Mouse (Mus musculus) heart, embryonic 12.5 days (tissue): ENCODE results near the gene Cdc16. TPM values are rescaled to one million over a fixed set of nuclear protein-coding genes. Genes with fewer than 3 reads are reported as not detected.
"Not testable (repeated sequence)": the region's sequence is repeated elsewhere in the genome, so short reads cannot be mapped to it uniquely, and the experiment has no call there.

Source experiments
- ATAC-seq: fragments of 200-750 bp; cut with Nextera tagmentation; 2 replicates; pipeline ENCODE4 v1.8.0; 2017; ENCODE audit warnings: moderate TSS enrichment, moderate library complexity; ENCODE audit not compliant: insufficient number of reproducible peaks, low FRiP score
- H3K27ac ChIP-seq: fragments of 300-500 bp; sonication (generic); 2 replicates; pipeline ENCODE4 v1.5.1; 2016; ENCODE audit warnings: mild to moderate bottlenecking, moderate library complexity; ENCODE audit not compliant: poor library complexity, severe bottlenecking
- H3K27me3 ChIP-seq: fragments of 300-500 bp; sonication (generic); replicated peaks from 2 replicates; pipeline ENCODE4 v1.6.1; 2016; ENCODE audit warnings: mild to moderate bottlenecking, moderate library complexity
- H3K36me3 ChIP-seq: fragments of 300-500 bp; sonication (generic); 2 replicates; pipeline ENCODE4 v1.6.1; 2016; ENCODE audit warnings: mild to moderate bottlenecking, moderate library complexity
- H3K4me1 ChIP-seq: fragments of 300-500 bp; sonication (generic); replicated peaks from 2 replicates; pipeline ENCODE4 v1.6.1; 2016; ENCODE audit warnings: mild to moderate bottlenecking
- H3K4me2 ChIP-seq: fragments of 300-500 bp; sonication (generic); 2 replicates; pipeline ENCODE4 v1.6.1; 2016; ENCODE audit warnings: mild to moderate bottlenecking, moderate library complexity
- H3K4me3 ChIP-seq: fragments of 300-500 bp; sonication (generic); 2 replicates; pipeline ENCODE4 v1.5.1; 2016; ENCODE audit warnings: mild to moderate bottlenecking
- H3K9ac ChIP-seq: fragments of 300-500 bp; sonication (generic); 2 replicates; pipeline ENCODE4 v1.6.1; 2016; ENCODE audit warnings: mild to moderate bottlenecking, moderate library complexity
- H3K9me3 ChIP-seq: fragments of 300-500 bp; sonication (generic); replicated peaks from 2 replicates; pipeline ENCODE4 v1.6.1; 2016; ENCODE audit warnings: mild to moderate bottlenecking, moderate library complexity
- WGBS: fragments of 180-500 bp; shearing (Covaris S2); methylation state at CpG from one replicate; pipeline ENCODE4 v1.1.7; 2016; 5-methylcytosine and 5-hydroxymethylcytosine counted together
- polyA plus RNA-seq: library from polyadenylated mRNA; unstranded; fragments of >200 nt; fragmentation: Nextera tagmentation; extraction: Ambion mirVana; gene quantifications from 2 replicates; pipeline ENCODE4 v1.2.1, GENCODE M21; 2016

Gene Cdc16
- polyA plus RNA-seq: 131 and 140 TPM in 2 replicates

DNA sequence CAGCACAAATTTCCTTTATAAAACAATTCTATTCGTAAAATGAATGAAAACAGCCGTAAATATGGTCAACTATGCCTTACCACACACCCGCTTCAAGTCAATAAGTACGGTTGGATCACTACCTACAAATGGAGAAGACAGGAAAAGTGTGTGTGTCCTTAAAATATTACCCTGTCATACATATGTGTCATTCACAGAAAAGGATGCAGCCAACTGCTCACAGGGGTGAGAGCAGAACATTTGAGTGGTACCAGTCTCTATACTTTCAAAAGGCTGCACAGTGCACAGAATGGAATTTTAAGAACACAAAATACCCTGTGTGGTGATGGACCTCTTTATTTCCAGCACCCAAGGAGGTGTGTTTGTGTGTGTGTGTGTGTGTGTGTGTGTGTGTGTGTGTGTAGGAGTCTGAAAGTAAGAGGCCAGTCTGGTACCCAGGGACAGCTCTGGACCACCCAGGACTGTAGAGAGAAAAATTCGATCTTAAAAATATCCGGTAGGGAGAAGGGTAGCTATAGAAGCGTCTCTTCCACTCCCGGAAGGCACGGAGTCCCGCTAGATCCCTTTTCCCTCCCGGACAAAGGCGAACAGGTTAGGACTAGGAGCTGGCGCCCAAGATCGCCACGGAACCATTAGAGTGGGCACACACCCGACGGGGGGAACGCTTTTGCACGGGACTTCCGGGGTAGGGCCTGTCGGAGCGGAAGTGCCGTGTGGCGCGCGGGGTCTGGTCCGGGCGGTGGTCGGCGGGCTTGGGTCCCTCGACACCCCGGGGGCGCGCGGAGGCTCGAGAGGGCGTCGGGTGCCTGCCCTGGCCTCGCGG is at the start of gene Cdc16:
Gene Cdc16 (plus strand): TSS at position 695 of the 823 bp plus-strand sequence.
- Histone ChIP-seq H3K9me3 (no peaks in the 10 kb centered on the region), H3K27me3 (no peaks in the 10 kb centered on the region), H3K36me3 (peaks cover 11% of the 10 kb centered on the region), H3K4me3 (peak within 1 kb of the TSS; percentile 100), H3K4me2 (peak within 1 kb of the TSS; percentile 89), H3K4me1 (peaks cover 15% of the 10 kb centered on the region), H3K27ac (peak within 1 kb of the TSS; percentile 88), H3K9ac (peak within 1 kb of the TSS; percentile 100)
- ATAC-seq: peak; percentile 91
- WGBS: 7% methylated on average over 40 of the region's 40 CpGs

DNA sequence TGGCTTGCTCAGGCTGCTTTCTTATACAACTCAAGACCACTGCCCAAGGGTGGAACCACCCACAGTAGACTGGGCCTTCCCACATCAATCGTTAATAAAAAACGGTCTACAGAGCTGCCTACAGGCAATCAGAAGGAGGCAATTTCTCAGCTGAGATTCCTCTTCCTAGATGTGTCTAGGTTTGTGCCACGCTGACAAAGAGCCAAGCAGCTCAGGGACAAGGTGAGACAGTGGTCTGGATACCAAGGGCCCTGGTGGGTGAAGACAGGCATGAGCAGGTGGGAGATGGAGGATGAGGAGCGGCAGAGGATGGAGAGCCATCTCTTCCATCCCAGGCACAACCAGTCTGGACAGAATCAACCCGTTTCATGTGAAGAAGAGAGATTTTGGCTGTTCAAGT is 49.0 kb upstream of the Cdc16 start:
- no peak overlapping the region for H3K4me2 ChIP-seq

DNA sequence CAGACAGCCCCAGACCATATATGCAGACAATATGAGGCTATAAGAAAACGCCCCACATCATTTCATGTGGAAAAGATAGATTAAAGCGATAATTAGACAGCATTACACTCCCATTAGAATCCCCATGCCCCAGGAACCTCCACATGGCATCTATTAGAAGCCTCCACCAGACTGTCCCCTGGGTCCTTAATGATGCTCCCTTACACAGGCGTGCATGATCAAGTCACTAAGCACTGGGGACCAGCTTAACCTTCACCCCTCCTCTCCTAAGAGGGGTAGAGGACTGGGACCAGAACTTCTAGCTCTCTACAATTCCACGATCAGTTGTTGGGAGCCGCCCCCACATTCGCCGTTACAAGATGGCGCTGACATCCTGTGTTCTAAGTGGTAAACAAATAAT is 38.5 kb upstream of the Cdc16 start:
- ATAC-seq: no peak
- WGBS: 87% methylated on average over 8 of the region's 8 CpGs
- H3K9ac ChIP-seq: no peak overlapping the region

More for the DNA sequence above, 49.0 kb upstream of the Cdc16 start:
- 86% methylated on average over 5 of the region's 5 CpGs for WGBS
- Histone ChIP-seq H3K9ac (no peak overlapping the region), H3K4me3 (no peak overlapping the region), H3K4me1 (peaks cover 12% of the 10 kb centered on the region), H3K36me3 (no peaks in the 10 kb centered on the region), H3K27ac (no peak overlapping the region), H3K27me3 (no peaks in the 10 kb centered on the region), H3K9me3 (no peaks in the 10 kb centered on the region)
- no peak for ATAC-seq

DNA sequence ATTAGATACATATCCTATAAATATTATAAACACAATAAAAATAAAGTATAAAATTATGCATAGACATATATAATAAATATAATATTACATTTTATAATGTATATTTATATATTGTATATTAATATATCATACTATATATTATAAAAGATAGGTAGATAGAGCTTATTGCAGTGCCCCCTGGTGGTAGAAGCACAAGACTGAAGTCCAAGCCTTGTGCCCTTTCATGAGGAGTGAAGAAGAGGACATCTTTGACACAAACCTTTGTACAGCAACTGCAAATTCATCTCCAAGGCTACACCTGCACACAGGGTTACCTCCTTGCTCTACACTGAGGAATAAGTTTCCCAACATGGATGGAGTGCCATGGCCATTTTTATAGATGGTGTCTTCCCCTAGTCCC is 31.8 kb upstream of the Cdc16 start:
- H3K4me3 ChIP-seq: no peak overlapping the region
- H3K9me3 ChIP-seq: no peaks in the 10 kb centered on the region
- no peaks in the 10 kb centered on the region for H3K4me1 ChIP-seq
- no peak overlapping the region for H3K27ac ChIP-seq
- no peak overlapping the region for H3K9ac ChIP-seq
- H3K27me3 ChIP-seq: no peaks in the 10 kb centered on the region
- ATAC-seq: no peak
- no peaks in the 10 kb centered on the region for H3K36me3 ChIP-seq
- H3K4me2 ChIP-seq: no peak overlapping the region

More for the DNA sequence above, 38.5 kb upstream of the Cdc16 start:
- H3K27ac ChIP-seq: no peak overlapping the region
- no peaks in the 10 kb centered on the region for H3K27me3 ChIP-seq
- H3K36me3 ChIP-seq: no peaks in the 10 kb centered on the region
- no peaks in the 10 kb centered on the region for H3K4me1 ChIP-seq
- H3K9me3 ChIP-seq: no peaks in the 10 kb centered on the region
- H3K4me2 ChIP-seq: no peak overlapping the region
- H3K4me3 ChIP-seq: no peak overlapping the region

DNA sequence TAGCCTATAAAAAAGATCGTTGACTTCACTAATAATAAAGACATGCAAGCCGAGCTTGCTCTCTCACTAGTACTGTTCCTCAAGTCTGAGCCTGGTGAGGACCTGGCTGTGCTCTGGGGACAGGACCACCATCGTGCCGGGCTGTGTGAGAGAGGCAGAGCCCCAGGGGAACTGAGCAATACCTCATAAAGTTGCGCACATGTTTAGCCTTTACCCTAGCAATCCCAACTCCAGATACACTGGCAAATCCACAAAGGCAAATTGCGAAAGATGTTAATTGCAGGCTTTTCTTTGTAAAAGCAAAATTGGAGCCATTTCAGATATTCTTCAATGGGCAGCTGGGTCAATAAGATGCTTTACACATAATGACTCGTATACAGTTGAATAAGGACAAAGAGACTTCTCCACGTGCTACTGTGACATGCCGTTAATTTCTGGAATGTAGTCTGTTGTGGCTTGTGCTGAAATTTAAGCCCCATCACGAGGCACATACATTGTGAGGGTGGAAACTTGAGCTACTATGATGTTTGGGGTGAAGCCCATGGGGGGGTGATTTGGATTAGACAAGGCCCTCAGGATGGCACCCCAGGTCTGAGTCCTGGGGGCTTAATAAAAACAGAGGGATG is 29.9 kb upstream of the Cdc16 start:
- Histone ChIP-seq H3K27me3 (no peaks in the 10 kb centered on the region), H3K9me3 (no peaks in the 10 kb centered on the region), H3K27ac (no peak overlapping the region), H3K4me2 (no peak overlapping the region), H3K4me1 (no peaks in the 10 kb centered on the region), H3K9ac (no peak overlapping the region), H3K36me3 (no peaks in the 10 kb centered on the region), H3K4me3 (no peak overlapping the region)
- no peak for ATAC-seq
- WGBS: 72% methylated on average over 10 of the region's 10 CpGs

DNA sequence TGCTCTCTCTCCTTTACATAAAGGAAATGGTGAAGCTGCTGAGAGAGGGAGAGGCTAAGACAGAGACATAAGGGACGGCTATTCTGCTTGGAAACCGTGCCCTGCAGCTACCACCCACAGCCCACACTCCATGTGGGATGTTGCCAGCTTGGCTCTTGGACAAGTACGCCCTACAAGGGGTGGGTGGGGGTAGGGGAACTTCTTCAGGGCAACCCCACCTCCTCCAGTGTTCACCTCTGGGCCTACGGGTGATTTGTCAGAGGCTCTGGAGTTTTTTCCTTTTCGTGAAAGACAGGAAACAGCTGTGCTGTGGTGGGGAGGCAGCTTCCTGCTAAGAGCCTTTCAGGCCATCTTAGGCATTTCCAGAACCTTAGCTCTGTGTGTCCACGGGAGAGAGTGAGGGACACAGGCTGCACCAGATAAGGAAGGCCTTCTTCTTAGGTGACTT is 17.1 kb upstream of the Cdc16 start:
- Histone ChIP-seq H3K4me1 (0 out of 2 replicates have a peak, but pooled peaks cover 2% of the 10 kb centered on the region), H3K27ac (peak overlapping the region; percentile 72; the same call in 1 of the 2 replicates), H3K27me3 (no peaks in the 10 kb centered on the region; the same call in 1 of the 2 replicates), H3K4me2 (no peak overlapping the region), H3K9me3 (no peaks in the 10 kb centered on the region), H3K9ac (no peak overlapping the region), H3K4me3 (no peak overlapping the region), H3K36me3 (no peaks in the 10 kb centered on the region)
- WGBS: 26% methylated on average over 6 of the region's 6 CpGs
- peak; percentile 73 for ATAC-seq

DNA sequence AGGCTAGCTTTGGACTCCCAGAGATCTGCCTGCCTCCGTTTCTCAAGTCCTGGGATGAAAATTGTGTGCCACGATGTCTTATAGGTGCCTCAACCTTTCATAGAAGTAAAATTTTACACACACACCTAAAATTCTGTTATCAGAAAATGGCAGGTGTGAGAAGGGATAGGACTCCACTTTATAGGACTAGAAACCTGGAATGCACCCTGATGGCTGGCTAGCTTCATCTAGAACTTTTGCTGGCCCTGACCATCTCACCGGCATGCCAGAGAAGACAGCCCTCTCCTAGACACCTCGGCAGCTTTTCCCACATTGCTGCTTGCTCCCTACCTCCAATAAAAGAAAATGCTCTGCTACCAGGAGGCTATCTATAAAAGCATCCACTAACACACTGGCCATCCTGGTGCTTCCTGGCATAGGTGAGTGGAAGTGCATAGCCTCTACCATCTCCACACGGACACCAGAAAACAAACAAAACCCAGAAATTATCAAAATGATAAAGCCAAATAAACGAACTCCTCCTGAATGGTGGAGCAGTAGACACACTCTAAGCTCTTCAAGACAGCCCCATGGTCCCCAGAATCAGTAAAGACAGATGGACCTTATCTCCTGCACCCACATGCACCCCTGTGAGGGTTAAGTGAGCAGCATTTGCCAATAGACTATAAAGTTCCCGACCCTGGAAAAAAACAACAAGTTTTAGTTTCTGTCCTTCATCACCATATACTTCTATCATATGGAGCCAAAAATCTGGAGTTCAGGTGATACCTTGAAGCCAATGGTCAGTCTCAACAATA is 16.5 kb upstream of the Cdc16 start:
- Histone ChIP-seq H3K9ac (no peak overlapping the region), H3K36me3 (no peaks in the 10 kb centered on the region), H3K9me3 (no peaks in the 10 kb centered on the region), H3K27me3 (no peaks in the 10 kb centered on the region; the same call in 1 of the 2 replicates), H3K4me1 (0 out of 2 replicates have a peak, but pooled peaks cover 2% of the 10 kb centered on the region), H3K4me3 (no peak overlapping the region), H3K27ac (0 out of 2 replicates have a peak overlapping the region, but pooled peaks have one; percentile 72), H3K4me2 (no peak overlapping the region)
- 0 out of 2 replicates have a peak, but pooled peaks have one; percentile 68 for ATAC-seq
- WGBS: 64% methylated on average over 7 of the region's 7 CpGs

DNA sequence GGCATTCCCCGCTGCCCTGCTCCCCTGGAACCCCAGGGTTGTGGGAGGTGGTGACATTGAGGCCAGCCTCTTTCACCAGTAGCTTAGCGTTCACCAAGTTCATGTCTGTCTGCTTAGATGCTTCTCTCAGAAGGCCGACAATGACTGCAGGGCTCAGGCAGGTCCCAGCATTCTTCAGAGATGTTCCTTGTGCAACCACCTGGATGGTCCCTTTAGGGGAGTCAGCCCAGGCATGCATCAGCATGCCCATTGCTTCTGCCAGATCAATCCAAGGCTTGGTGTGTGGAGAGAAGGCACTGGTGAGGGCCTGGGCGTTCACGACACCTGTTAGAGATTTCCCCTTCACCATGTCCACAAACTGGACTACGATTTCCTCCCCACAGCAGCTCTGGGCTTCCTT is 11.3 kb upstream of the Cdc16 start:
- ATAC-seq, H3K27me3 ChIP-seq, H3K27ac ChIP-seq, H3K4me3 ChIP-seq, H3K9me3 ChIP-seq, H3K9ac ChIP-seq, H3K4me1 ChIP-seq, H3K4me2 ChIP-seq, H3K36me3 ChIP-seq: not testable (repeated sequence)
- 73% methylated on average over 6 of the region's 6 CpGs for WGBS

DNA sequence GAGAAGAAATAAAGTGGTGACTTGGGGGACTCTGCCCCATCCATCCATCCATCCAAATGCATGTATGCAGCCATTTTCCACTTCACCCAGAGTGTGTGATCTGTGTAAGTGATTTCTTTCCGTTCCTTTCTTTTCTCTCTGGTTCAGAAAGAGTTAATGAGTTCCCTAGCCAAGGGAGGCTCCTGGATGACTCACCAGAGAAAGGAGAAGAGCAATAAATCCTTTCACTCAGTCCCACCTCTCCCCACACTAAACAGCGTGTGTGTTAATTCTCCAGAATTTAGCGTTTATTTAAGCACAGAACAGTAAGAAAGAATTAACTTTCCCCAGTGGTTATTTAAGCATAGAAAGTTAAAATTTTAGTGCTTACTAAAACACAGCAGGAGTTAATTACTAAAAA is 9.8 kb upstream of the Cdc16 start:
- 27% methylated on average over 3 of the region's 3 CpGs for WGBS
- Histone ChIP-seq H3K9me3 (no peaks in the 10 kb centered on the region), H3K36me3 (no peaks in the 10 kb centered on the region), H3K27ac (no peak overlapping the region), H3K27me3 (no peaks in the 10 kb centered on the region), H3K4me2 (no peak overlapping the region), H3K4me3 (no peak overlapping the region), H3K4me1 (0 out of 2 replicates have a peak, but pooled peaks cover under 1% of the 10 kb centered on the region), H3K9ac (no peak overlapping the region)
- ATAC-seq: no peak

DNA sequence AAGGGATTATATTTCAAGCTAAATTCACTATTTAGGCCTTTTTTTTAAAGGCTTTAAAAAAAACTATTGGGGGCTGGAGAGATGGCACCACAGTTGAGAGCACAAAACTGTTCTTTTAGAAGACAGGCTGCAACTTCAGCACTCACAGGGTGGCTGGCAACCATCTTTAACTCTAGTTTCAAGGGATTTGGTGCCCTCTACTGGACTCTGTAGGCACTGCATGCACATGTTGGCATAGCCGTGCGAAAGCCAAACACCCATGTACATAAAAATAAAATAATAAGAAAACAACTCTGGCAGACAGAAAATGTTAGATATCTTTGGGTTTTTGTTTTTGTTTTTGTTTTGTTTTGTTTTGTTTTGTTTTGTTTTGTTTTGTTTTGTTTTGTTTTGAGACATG is 3.8 kb upstream of the Cdc16 start:
- 35% methylated on average over 2 of the region's 2 CpGs for WGBS
- ATAC-seq: no peak
- no peaks in the 10 kb centered on the region for H3K36me3 ChIP-seq

DNA sequence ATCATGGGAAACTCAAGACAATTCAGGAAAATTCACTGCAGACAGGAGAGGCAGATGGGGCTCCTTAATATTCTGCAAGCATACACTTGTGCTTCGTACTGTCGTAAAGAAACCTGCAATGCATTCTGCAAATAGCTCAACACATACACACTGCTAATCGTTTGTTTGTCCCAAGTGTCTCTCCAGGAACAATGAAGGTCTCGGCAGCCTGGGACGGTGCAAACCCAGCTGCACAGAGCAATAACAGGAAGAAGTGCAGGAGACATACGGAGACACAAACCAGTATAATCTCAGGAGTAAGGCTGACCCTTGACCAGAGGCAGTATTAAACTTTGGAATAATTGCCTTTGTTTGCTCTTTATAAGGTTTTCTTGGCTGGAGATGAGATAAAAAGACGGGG is 996 bp upstream of the Cdc16 start:
- Histone ChIP-seq H3K27me3 (no peaks in the 10 kb centered on the region), H3K4me1 (peaks cover 15% of the 10 kb centered on the region), H3K27ac (no peak overlapping the region), H3K9ac (no peak overlapping the region), H3K4me3 (no peak overlapping the region), H3K9me3 (no peaks in the 10 kb centered on the region), H3K36me3 (peaks cover 7% of the 10 kb centered on the region), H3K4me2 (no peak overlapping the region)
- no peak for ATAC-seq
- 60% methylated on average over 7 of the region's 7 CpGs for WGBS

More for the DNA sequence above, 3.8 kb upstream of the Cdc16 start:
- Histone ChIP-seq H3K4me3 (no peak overlapping the region), H3K27me3 (no peaks in the 10 kb centered on the region), H3K9ac (no peak overlapping the region), H3K27ac (no peak overlapping the region), H3K9me3 (no peaks in the 10 kb centered on the region), H3K4me1 (peaks cover 6% of the 10 kb centered on the region), H3K4me2 (no peak overlapping the region)
